19 mouse cellular contexts compared by ENCODE assay signal in the genomic region with DNA sequence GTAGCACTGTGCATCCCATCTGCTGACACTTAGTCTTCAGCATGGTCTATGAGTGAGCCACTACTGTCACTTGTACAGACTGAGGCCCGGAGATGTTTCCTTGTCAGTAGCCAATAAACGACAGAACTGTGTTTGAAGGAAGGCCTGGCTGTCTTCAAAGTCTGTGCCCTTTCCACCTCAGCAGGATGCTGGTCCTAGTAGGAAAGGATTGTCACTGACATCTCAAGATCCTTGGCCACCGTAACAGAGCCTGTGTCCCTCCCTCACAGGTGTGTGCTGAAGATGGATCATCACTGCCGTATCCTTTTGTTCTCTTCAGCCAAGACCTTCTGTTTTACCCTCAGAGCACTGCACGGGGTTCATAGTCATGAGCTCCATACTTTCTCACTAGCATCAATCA. TPM values are rescaled to one million over a fixed set of nuclear protein-coding genes. Genes with fewer than 3 reads are reported as not detected.
DNase-seq lines count a peak whose midpoint lies in the region; ATAC-seq and TF ChIP-seq lines count a peak whose summit lies in the region.
"Had no signal": no experiment of that assay in that cellular context is flagged by ENCODE, and none has a peak within 500 bp of the region (broad histone marks: within the 10 kb centered on the region; RNA-seq: fewer than 3 reads in every experiment).

No protein-coding gene starts in this region.

- WGBS in midbrain, embryonic 11.5 days: 91% methylated on average over 5 of the region's 5 CpGs
- 97% methylated on average over 5 of the region's 5 CpGs for WGBS in midbrain, embryonic 14.5 days

- H3K27me3 ChIP-seq in midbrain, embryonic 11.5 days (ENCODE audit: control insufficient read depth, insufficient read depth, low read length): no peaks in the 10 kb centered on the region
- H3K27me3 ChIP-seq in midbrain, embryonic 14.5 days (ENCODE audit: control insufficient read depth, insufficient read depth, low read length): no peaks in the 10 kb centered on the region
- H3K27me3 ChIP-seq in myocyte (ENCODE audit: control insufficient read depth, insufficient read depth, insufficient read length): no peaks in the 10 kb centered on the region
- H3K27me3 ChIP-seq: CH12.LX, Patski had no signal

- no peak overlapping the region for H3K9ac ChIP-seq in midbrain, embryonic 11.5 days (ENCODE audit: low read length)
- no peak overlapping the region for H3K9ac ChIP-seq in midbrain, embryonic 14.5 days (replicated peaks; ENCODE audit: low read length)

- H3K79me2 ChIP-seq in myocyte (ENCODE audit: control insufficient read depth, insufficient read depth): peaks cover 51% of the 10 kb centered on the region

- no peak overlapping the region for H3K4me3 ChIP-seq in midbrain, embryonic 11.5 days (ENCODE audit: low read depth, low read length)
- no peak overlapping the region for H3K4me3 ChIP-seq in midbrain, embryonic 14.5 days (replicated peaks; ENCODE audit: low read depth, low read length)
- H3K4me3 ChIP-seq in myocyte: no peak overlapping the region

- H3K4me2 ChIP-seq in midbrain, embryonic 11.5 days: no peak overlapping the region
- H3K4me2 ChIP-seq in midbrain, embryonic 14.5 days (ENCODE audit: low read length): no peak overlapping the region
- H3K4me2 ChIP-seq in myocyte (ENCODE audit: low read depth): no peak overlapping the region

- no peak overlapping the region for H3ac ChIP-seq in myocyte (ENCODE audit: control insufficient read depth, insufficient read length)

- H3K36me3 ChIP-seq in midbrain, embryonic 11.5 days (ENCODE audit: control insufficient read depth, insufficient read depth, low read length): peaks cover 22% of the 10 kb centered on the region
- peaks cover 61% of the 10 kb centered on the region for H3K36me3 ChIP-seq in midbrain, embryonic 14.5 days (ENCODE audit: control insufficient read depth, insufficient read depth, low read length)
- peaks cover 41% of the 10 kb centered on the region for H3K36me3 ChIP-seq in myocyte (ENCODE audit: control insufficient read depth, insufficient read depth)

- H3K9me3 ChIP-seq in midbrain, embryonic 11.5 days (ENCODE audit: control insufficient read depth, low read length): no peaks in the 10 kb centered on the region
- H3K9me3 ChIP-seq in midbrain, embryonic 14.5 days (ENCODE audit: control insufficient read depth, low read length): no peaks in the 10 kb centered on the region
- H3K9me3 ChIP-seq: G1E had no signal

- DNase-seq in midbrain, embryonic 11.5 days (ENCODE audit: low spot score, missing footprints): peak; percentile 81
- DNase-seq in midbrain, embryonic 14.5 days: no peak
- no peak for DNase-seq in testis, postnatal 10 days (ENCODE audit: low spot score)
- DNase-seq: adrenal gland, adult 2 months; adrenal gland, adult 8-10 months; adrenal gland, postnatal 10 days; adrenal gland, postnatal 14 days; adrenal gland, postnatal 25 days; adrenal gland, postnatal 36 days; B cell, adult 2 months; cerebellum, adult 11 months; cerebellum, adult 11-12 months; cerebellum, adult 18-20 months had no signal

- TF ChIP-seq POLR2A in myocyte (IDR thresholded peaks at IDR 0.05; ENCODE audit: insufficient read length, low read depth): no peak

- no peak for ATAC-seq in midbrain, embryonic 11.5 days (ENCODE audit: low FRiP score)
- ATAC-seq in midbrain, embryonic 14.5 days (ENCODE audit: low FRiP score, low TSS enrichment): no peak
- ATAC-seq: activated CD4-positive, CD25-positive, alpha-beta regulatory T cell, adult 4 months; CD4-positive, CD25-positive, alpha-beta regulatory T cell, adult 4 months; Patski had no signal

- H3K4me1 ChIP-seq in midbrain, embryonic 11.5 days (ENCODE audit: control insufficient read depth, insufficient read depth, low read length): peaks cover 6% of the 10 kb centered on the region
- peaks cover 9% of the 10 kb centered on the region for H3K4me1 ChIP-seq in midbrain, embryonic 14.5 days (ENCODE audit: control insufficient read depth, insufficient read depth, low read length)

- no peak overlapping the region for H3K27ac ChIP-seq in midbrain, embryonic 11.5 days (ENCODE audit: low read depth, low read length)
- H3K27ac ChIP-seq in midbrain, embryonic 14.5 days (replicated peaks; ENCODE audit: low read depth, low read length): no peak overlapping the region

TF ChIP-seq in myocyte, 11 proteins besides CTCF, POLR2A, EP300 and RAD21:
- no peak for TF ChIP-seq CEBPB (IDR thresholded peaks at IDR 0.05; ENCODE audit: insufficient read depth, poor library complexity, severe bottlenecking)
- peak; percentile 51 for TF ChIP-seq POLR2AphosphoS2 (IDR thresholded peaks at IDR 0.05; ENCODE audit: insufficient read length, low read depth)
TF ChIP-seq in myocyte: peak in this region for 1.

RNA-seq across cellular contexts. Expression of a gene that starts 5.3 kb away (rescaled TPM):
- polyA plus RNA-seq in midbrain, embryonic 11.5 days (2014; fragmentation: Nextera tagmentation; extraction: Ambion mirVana): 64.0 and 64.7 TPM in 2 replicates
- 72.3 and 72.8 TPM in 2 replicates for polyA plus RNA-seq in midbrain, embryonic 14.5 days (2014; fragmentation: Nextera tagmentation; extraction: Ambion mirVana)
- 124 TPM for polyA plus RNA-seq in myocyte (2012; fragmentation: generic; extraction: Trizol)

RNA-seq across cellular contexts. Expression of a gene that starts 5.3 kb away (rescaled TPM):
- polyA plus RNA-seq in midbrain, embryonic 11.5 days (2014; fragmentation: Nextera tagmentation; extraction: Ambion mirVana): 75.0 and 82.1 TPM in 2 replicates
- 56.4 and 57.4 TPM in 2 replicates for polyA plus RNA-seq in midbrain, embryonic 14.5 days (2014; fragmentation: Nextera tagmentation; extraction: Ambion mirVana)
- polyA plus RNA-seq in myocyte (2012; fragmentation: generic; extraction: Trizol): 49.4 TPM

RNA-seq across cellular contexts. Expression of a gene that starts 26.8 kb away (rescaled TPM):
- 730 and 785 TPM in 2 replicates for polyA plus RNA-seq in midbrain, embryonic 11.5 days (2014; fragmentation: Nextera tagmentation; extraction: Ambion mirVana)
- polyA plus RNA-seq in midbrain, embryonic 14.5 days (2014; fragmentation: Nextera tagmentation; extraction: Ambion mirVana): 451 and 465 TPM in 2 replicates
- 552 TPM for polyA plus RNA-seq in myocyte (2012; fragmentation: generic; extraction: Trizol)

RNA-seq across cellular contexts. Expression of a gene that starts 42.4 kb away (rescaled TPM):
- 27.0 and 33.4 TPM in 2 replicates for polyA plus RNA-seq in midbrain, embryonic 11.5 days (2014; fragmentation: Nextera tagmentation; extraction: Ambion mirVana)
- 28.1 and 30.4 TPM in 2 replicates for polyA plus RNA-seq in midbrain, embryonic 14.5 days (2014; fragmentation: Nextera tagmentation; extraction: Ambion mirVana)
- 34.2 TPM for polyA plus RNA-seq in myocyte (2012; fragmentation: generic; extraction: Trizol)

RNA-seq across cellular contexts. Expression of a gene that starts 42.6 kb away (rescaled TPM):
- 13.2 and 14.7 TPM in 2 replicates for polyA plus RNA-seq in midbrain, embryonic 11.5 days (2014; fragmentation: Nextera tagmentation; extraction: Ambion mirVana)
- 12.5 TPM in 2 replicates for polyA plus RNA-seq in midbrain, embryonic 14.5 days (2014; fragmentation: Nextera tagmentation; extraction: Ambion mirVana)
- 45.4 TPM for polyA plus RNA-seq in myocyte (2012; fragmentation: generic; extraction: Trizol)
